Mouse (Mus musculus) G1E (cell line): ENCODE measurements around the gene Myom3.

Experiments
- CTCF ChIP-seq: IDR thresholded peaks from 2 replicates; pipeline ENCODE4 v1.5.1; 2012; ENCODE audit warnings: low read depth, low read length, inconsistent platforms, mixed read lengths
- GATA2 ChIP-seq: IDR thresholded peaks from 2 replicates; pipeline ENCODE4 v1.6.1; 2012; ENCODE audit warnings: low read depth, low read length, inconsistent platforms, borderline replicate concordance
- POLR2AphosphoS5 ChIP-seq: IDR thresholded peaks from 2 replicates; pipeline ENCODE4 v1.6.1; 2012; ENCODE audit warnings: low read depth, low read length, inconsistent platforms; ENCODE audit not compliant: insufficient replicate concordance
- TAL1 ChIP-seq: conservative IDR thresholded peaks from 2 replicates; pipeline ENCODE4 v1.6.1; 2012; ENCODE audit warnings: low read depth, low read length, inconsistent platforms, mixed read lengths

DNA sequence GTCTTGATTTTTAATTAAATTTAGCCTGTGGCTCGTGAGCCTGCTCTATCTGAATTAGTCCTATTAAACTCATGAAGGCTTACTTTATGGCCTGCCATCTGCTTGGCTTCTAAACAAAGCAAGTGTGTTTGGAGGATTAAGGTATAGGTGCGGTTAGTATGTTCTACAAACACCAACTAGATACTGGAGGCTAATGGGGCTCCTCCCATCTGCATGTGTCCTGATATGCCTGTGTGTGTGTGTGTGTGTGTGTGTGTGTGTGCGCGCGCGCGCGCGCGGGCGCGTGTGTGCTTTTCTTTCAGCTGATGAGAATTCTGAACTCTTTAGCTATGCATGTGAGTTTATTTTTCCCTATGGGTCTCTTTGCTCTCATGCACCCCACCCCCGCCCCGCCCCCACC is 19.8 kb upstream of the Myom3 start:
- TF ChIP-seq CTCF (no peak), POLR2AphosphoS5 (no peak), GATA2 (no peak), TAL1 (no peak)
